In the genomic region with DNA sequence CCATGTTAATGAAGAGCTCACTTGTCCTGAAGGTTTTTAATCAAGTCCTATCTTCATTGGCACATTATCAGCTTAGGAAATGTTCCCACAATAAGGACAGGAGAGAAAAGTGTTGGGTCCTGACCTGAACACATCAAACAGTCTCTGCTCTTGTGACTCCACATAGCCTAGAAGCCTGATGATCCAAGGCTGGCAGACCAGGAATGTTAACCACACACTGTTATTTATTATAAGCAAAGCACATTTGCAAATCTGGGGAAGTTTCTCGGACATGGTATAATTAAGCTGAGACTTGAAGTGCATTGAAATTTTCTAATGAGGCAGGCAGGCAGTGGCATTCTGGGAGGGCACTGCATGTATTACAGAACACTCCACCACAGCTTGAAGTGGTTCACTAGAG, we compare ENCODE assay signal across 23 mouse cellular contexts. TPM values are rescaled to one million over a fixed set of nuclear protein-coding genes. Genes with fewer than 3 reads are reported as not detected.
DNase-seq lines count a peak whose midpoint lies in the region; ATAC-seq and TF ChIP-seq lines count a peak whose summit lies in the region.
"Had no signal": no experiment of that assay in that cellular context is flagged by ENCODE, and none has a peak within 500 bp of the region (broad histone marks: within the 10 kb centered on the region; RNA-seq: fewer than 3 reads in every experiment).

No protein-coding gene starts in this region.

- no peaks in the 10 kb centered on the region for H3K27me3 ChIP-seq in heart, embryonic 10.5 days (ENCODE audit: insufficient read depth, poor library complexity, severe bottlenecking)
- H3K27me3 ChIP-seq in midbrain, embryonic 11.5 days (ENCODE audit: control insufficient read depth, insufficient read depth, low read length) = no peaks in the 10 kb centered on the region
- no peaks in the 10 kb centered on the region for H3K27me3 ChIP-seq in midbrain, postnatal 0 days (ENCODE audit: insufficient read depth, low read length)
- H3K27me3 ChIP-seq in forebrain, embryonic 14.5 days (replicated peaks; ENCODE audit: control insufficient read depth, insufficient read depth, low read length) = no peaks in the 10 kb centered on the region
- H3K27me3 ChIP-seq in forebrain, embryonic 16.5 days (replicated peaks; ENCODE audit: control insufficient read depth, insufficient read depth, low read length) = no peaks in the 10 kb centered on the region
- H3K27me3 ChIP-seq in lung, postnatal 0 days (replicated peaks; ENCODE audit: insufficient read depth, low read length) = no peaks in the 10 kb centered on the region
- H3K27me3 ChIP-seq: embryonic facial prominence, embryonic 12.5 days; embryonic facial prominence, embryonic 15.5 days; heart, embryonic 12.5 days; heart, embryonic 15.5 days; hindbrain, embryonic 13.5 days had no signal

- H3K4me1 ChIP-seq in heart, embryonic 10.5 days = no peaks in the 10 kb centered on the region
- H3K4me1 ChIP-seq in midbrain, embryonic 11.5 days (ENCODE audit: control insufficient read depth, insufficient read depth, low read length) = no peaks in the 10 kb centered on the region
- no peaks in the 10 kb centered on the region for H3K4me1 ChIP-seq in midbrain, postnatal 0 days (ENCODE audit: insufficient read depth, low read length)
- H3K4me1 ChIP-seq in forebrain, embryonic 14.5 days (ENCODE audit: control insufficient read depth, insufficient read depth, low read length) = no peaks in the 10 kb centered on the region
- H3K4me1 ChIP-seq in forebrain, embryonic 16.5 days (replicated peaks; ENCODE audit: control insufficient read depth, insufficient read depth, low read length) = no peaks in the 10 kb centered on the region
- no peaks in the 10 kb centered on the region for H3K4me1 ChIP-seq in lung, postnatal 0 days (ENCODE audit: insufficient read depth, low read depth, low read length)
- H3K4me1 ChIP-seq: embryonic facial prominence, embryonic 12.5 days; embryonic facial prominence, embryonic 15.5 days; heart, embryonic 12.5 days; heart, embryonic 15.5 days; hindbrain, embryonic 10.5 days; hindbrain, embryonic 13.5 days had no signal

- no peak for ATAC-seq in midbrain, embryonic 11.5 days (ENCODE audit: low FRiP score)
- ATAC-seq in midbrain, postnatal 0 days (ENCODE audit: low FRiP score) = no peak
- ATAC-seq in forebrain, embryonic 14.5 days = 0 out of 2 replicates have a peak, but pooled peaks have one; percentile 34
- ATAC-seq in forebrain, embryonic 16.5 days = peak; percentile 40; the same call in 1 of the 2 replicates
- ATAC-seq in lung, postnatal 0 days = no peak
- ATAC-seq: intestine, postnatal 0 days had no signal

- H3K4me3 ChIP-seq in heart, embryonic 10.5 days = no peak overlapping the region
- no peak overlapping the region for H3K4me3 ChIP-seq in midbrain, embryonic 11.5 days (ENCODE audit: low read depth, low read length)
- no peak overlapping the region for H3K4me3 ChIP-seq in midbrain, postnatal 0 days (ENCODE audit: low read depth, low read length)
- no peak overlapping the region for H3K4me3 ChIP-seq in forebrain, embryonic 14.5 days (ENCODE audit: low read depth, low read length)
- no peak overlapping the region for H3K4me3 ChIP-seq in forebrain, embryonic 16.5 days (replicated peaks; ENCODE audit: low read length)
- H3K4me3 ChIP-seq in lung, postnatal 0 days (ENCODE audit: low read depth, low read length) = no peak overlapping the region
- H3K4me3 ChIP-seq: embryonic facial prominence, embryonic 12.5 days; embryonic facial prominence, embryonic 15.5 days; heart, embryonic 12.5 days; heart, embryonic 15.5 days; hindbrain, embryonic 10.5 days; hindbrain, embryonic 13.5 days had no signal

- TF ChIP-seq CTCF in midbrain, postnatal 0 days (IDR thresholded peaks at IDR 0.05) = no peak
- no peak for TF ChIP-seq CTCF in lung, postnatal 0 days (IDR thresholded peaks at IDR 0.05)

- peak; percentile 53 for DNase-seq in heart, adult 11 months
- no peak for DNase-seq in heart, embryonic 10.5 days (ENCODE audit: low spot score)
- DNase-seq in midbrain, embryonic 11.5 days (ENCODE audit: low spot score, missing footprints) = peak; percentile 62
- DNase-seq in midbrain, postnatal 0 days (ENCODE audit: low spot score) = no peak
- no peak for DNase-seq in forebrain, embryonic 14.5 days (ENCODE audit: low spot score)
- DNase-seq in lung, postnatal 0 days (ENCODE audit: low spot score) = no peak
- no peak for DNase-seq in right cerebral cortex, postnatal 36 days (ENCODE audit: low spot score in 2 of 2)
- DNase-seq: adrenal gland, adult 2 months; adrenal gland, postnatal 25 days; cerebellum, adult 18-20 months; cerebellum, adult 9-10 months; gastrocnemius, postnatal 10 days; gastrocnemius, postnatal 36 days; heart, postnatal 10 days; heart, postnatal 36 days had no signal

- TF ChIP-seq EP300 in lung, postnatal 0 days (IDR thresholded peaks at IDR 0.05) = no peak

- WGBS in heart, embryonic 10.5 days = 81% methylated on average over 1 of the region's 1 CpGs
- whole genome bisulfite sequencing in midbrain, embryonic 11.5 days = 90% methylated on average over 1 of the region's 1 CpGs
- 53% methylated on average over 1 of the region's 1 CpGs for WGBS in midbrain, postnatal 0 days
- WGBS in forebrain, embryonic 14.5 days = 17% methylated on average over 1 of the region's 1 CpGs
- 23% methylated on average over 1 of the region's 1 CpGs for WGBS in forebrain, embryonic 16.5 days
- 71% methylated on average over 1 of the region's 1 CpGs for WGBS in lung, postnatal 0 days

- H3K4me2 ChIP-seq in midbrain, embryonic 11.5 days = no peak overlapping the region
- no peak overlapping the region for H3K4me2 ChIP-seq in midbrain, postnatal 0 days (ENCODE audit: low read depth, low read length, poor library complexity, severe bottlenecking)
- no peak overlapping the region for H3K4me2 ChIP-seq in forebrain, embryonic 14.5 days (ENCODE audit: low read length)
- H3K4me2 ChIP-seq in forebrain, embryonic 16.5 days (ENCODE audit: low read length) = no peak overlapping the region
- no peak overlapping the region for H3K4me2 ChIP-seq in lung, postnatal 0 days (replicated peaks; ENCODE audit: low read depth, low read length)
- H3K4me2 ChIP-seq: embryonic facial prominence, embryonic 12.5 days; embryonic facial prominence, embryonic 15.5 days; heart, embryonic 12.5 days; heart, embryonic 15.5 days; hindbrain, embryonic 13.5 days had no signal

- peaks cover 4% of the 10 kb centered on the region; the same call in 1 of the 2 replicates for H3K9me3 ChIP-seq in heart, embryonic 10.5 days
- peaks cover 3% of the 10 kb centered on the region; the same call in 1 of the 2 replicates for H3K9me3 ChIP-seq in midbrain, embryonic 11.5 days (ENCODE audit: control insufficient read depth, low read length)
- H3K9me3 ChIP-seq in midbrain, postnatal 0 days (ENCODE audit: low read length) = no peaks in the 10 kb centered on the region
- H3K9me3 ChIP-seq in forebrain, embryonic 14.5 days (replicated peaks; ENCODE audit: control insufficient read depth, low read length) = 0 out of 2 replicates have a peak, but pooled peaks cover 3% of the 10 kb centered on the region
- peaks cover 3% of the 10 kb centered on the region; the same call in 1 of the 2 replicates for H3K9me3 ChIP-seq in forebrain, embryonic 16.5 days (ENCODE audit: control insufficient read depth, low read length)
- H3K9me3 ChIP-seq in lung, postnatal 0 days (ENCODE audit: low read length) = no peaks in the 10 kb centered on the region
- H3K9me3 ChIP-seq: embryonic facial prominence, embryonic 15.5 days; heart, embryonic 15.5 days had no signal

- no peak overlapping the region for H3K27ac ChIP-seq in heart, embryonic 10.5 days
- no peak overlapping the region for H3K27ac ChIP-seq in midbrain, embryonic 11.5 days (ENCODE audit: low read depth, low read length)
- no peak overlapping the region for H3K27ac ChIP-seq in midbrain, postnatal 0 days (ENCODE audit: low read depth, low read length)
- no peak overlapping the region for H3K27ac ChIP-seq in forebrain, embryonic 14.5 days (ENCODE audit: low read depth, low read length)
- H3K27ac ChIP-seq in forebrain, embryonic 16.5 days (ENCODE audit: low read length) = no peak overlapping the region
- H3K27ac ChIP-seq in lung, postnatal 0 days (ENCODE audit: low read length) = no peak overlapping the region
- H3K27ac ChIP-seq: embryonic facial prominence, embryonic 12.5 days; embryonic facial prominence, embryonic 15.5 days; heart, embryonic 15.5 days; hindbrain, embryonic 10.5 days; hindbrain, embryonic 13.5 days had no signal

- peaks cover 26% of the 10 kb centered on the region for H3K36me3 ChIP-seq in heart, embryonic 10.5 days
- H3K36me3 ChIP-seq in midbrain, embryonic 11.5 days (ENCODE audit: control insufficient read depth, insufficient read depth, low read length) = no peaks in the 10 kb centered on the region; the same call in 1 of the 2 replicates
- 0 out of 2 replicates have a peak, but pooled peaks cover 4% of the 10 kb centered on the region for H3K36me3 ChIP-seq in midbrain, postnatal 0 days (ENCODE audit: insufficient read depth, low read length)
- peaks cover 8% of the 10 kb centered on the region for H3K36me3 ChIP-seq in forebrain, embryonic 14.5 days (ENCODE audit: control insufficient read depth, insufficient read depth, low read length)
- peaks cover 5% of the 10 kb centered on the region; the same call in 1 of the 2 replicates for H3K36me3 ChIP-seq in forebrain, embryonic 16.5 days (ENCODE audit: control insufficient read depth, insufficient read depth)
- H3K36me3 ChIP-seq in lung, postnatal 0 days (ENCODE audit: insufficient read depth, low read length) = no peaks in the 10 kb centered on the region

- no peak overlapping the region for H3K9ac ChIP-seq in midbrain, embryonic 11.5 days (ENCODE audit: low read length)
- no peak overlapping the region for H3K9ac ChIP-seq in midbrain, postnatal 0 days (replicated peaks; ENCODE audit: low read length, poor library complexity, severe bottlenecking)
- H3K9ac ChIP-seq in forebrain, embryonic 14.5 days (ENCODE audit: low read length) = no peak overlapping the region
- no peak overlapping the region for H3K9ac ChIP-seq in forebrain, embryonic 16.5 days (replicated peaks; ENCODE audit: low read depth, low read length)
- no peak overlapping the region for H3K9ac ChIP-seq in lung, postnatal 0 days (replicated peaks; ENCODE audit: low read depth)
- H3K9ac ChIP-seq: embryonic facial prominence, embryonic 12.5 days; embryonic facial prominence, embryonic 15.5 days; heart, embryonic 12.5 days; heart, embryonic 15.5 days; hindbrain, embryonic 13.5 days had no signal

RNA-seq across cellular contexts. Expression of gene Lmbrd1, which starts 41.8 kb away (rescaled TPM):
- polyA plus RNA-seq in heart, embryonic 10.5 days (2016; fragmentation: Nextera tagmentation; extraction: Ambion mirVana) = 21.1 and 23.2 TPM in 2 replicates
- 29.0 and 30.6 TPM in 2 replicates for polyA plus RNA-seq in midbrain, embryonic 11.5 days (2014; fragmentation: Nextera tagmentation; extraction: Ambion mirVana)
- total RNA-seq in midbrain, postnatal 0 days (2014; rRNA removed) = 28.8 and 43.4 TPM in 2 replicates
- 44.5 and 45.1 TPM in 2 replicates for polyA plus RNA-seq in midbrain, postnatal 0 days (2015; fragmentation: Nextera tagmentation; extraction: Ambion mirVana)
- polyA plus RNA-seq in forebrain, embryonic 14.5 days (2014; fragmentation: Nextera tagmentation; extraction: Ambion mirVana) = 33.7 and 42.6 TPM in 2 replicates
- polyA plus RNA-seq in forebrain, embryonic 16.5 days (2015; fragmentation: Nextera tagmentation; extraction: Ambion mirVana) = 44.2 and 48.0 TPM in 2 replicates
- polyA plus RNA-seq in lung, postnatal 0 days (2015; fragmentation: Nextera tagmentation; extraction: Ambion mirVana) = 45.0 and 51.6 TPM in 2 replicates

Comparison
In these comparisons a context has a peak if more than half of its experiments do, and no peak if none do; other contexts are left out.
1. DNase-seq: peak in heart, adult 11 months (single experiment) and midbrain, embryonic 11.5 days (single experiment); none in heart, embryonic 10.5 days (single experiment), midbrain, postnatal 0 days (single experiment), forebrain, embryonic 14.5 days (single experiment), lung, postnatal 0 days (single experiment) and right cerebral cortex, postnatal 36 days (0 of 2).
2. ATAC-seq: peak in forebrain, embryonic 14.5 days (single experiment) and forebrain, embryonic 16.5 days (single experiment); none in midbrain, embryonic 11.5 days (single experiment), midbrain, postnatal 0 days (single experiment) and lung, postnatal 0 days (single experiment).